Mouse (Mus musculus) embryonic facial prominence, embryonic 10.5 days (tissue): Measurements from ENCODE around the gene Kcnh1. TPM values are rescaled to one million over a fixed set of nuclear protein-coding genes. Genes with fewer than 3 reads are reported as not detected.

Experiments used
- DNase-seq: peaks from one replicate; pipeline ENCODE4 v3.0.0-alpha.2; 2017; ENCODE audit warnings: low spot score
- H3K27ac ChIP-seq: fragments of 300-500 bp; sonication (generic); replicated peaks from 2 replicates; pipeline ENCODE4 v1.5.1; 2016; ENCODE audit warnings: mild to moderate bottlenecking
- H3K27me3 ChIP-seq: fragments of 300-500 bp; sonication (generic); replicated peaks from 2 replicates; pipeline ENCODE4 v1.6.1; 2016; ENCODE audit warnings: low read depth, mild to moderate bottlenecking; ENCODE audit not compliant: poor library complexity, severe bottlenecking
- H3K36me3 ChIP-seq: fragments of 300-500 bp; sonication (generic); replicated peaks from 2 replicates; pipeline ENCODE4 v1.6.1; 2016; ENCODE audit warnings: mild to moderate bottlenecking, moderate library complexity
- H3K4me1 ChIP-seq: fragments of 300-500 bp; sonication (generic); 2 replicates; pipeline ENCODE4 v1.6.1; 2016
- H3K4me3 ChIP-seq: fragments of 300-500 bp; sonication (generic); 2 replicates; pipeline ENCODE4 v1.5.1; 2016; ENCODE audit warnings: mild to moderate bottlenecking, moderate library complexity
- H3K9me3 ChIP-seq: fragments of 300-500 bp; sonication (generic); 2 replicates; pipeline ENCODE4 v1.6.1; 2016; ENCODE audit warnings: mild to moderate bottlenecking
- WGBS: fragments of 180-500 bp; shearing (Covaris S2); methylation state at CpG from one replicate; pipeline ENCODE4 v1.1.7; 2016; 5-methylcytosine and 5-hydroxymethylcytosine counted together
- polyA plus RNA-seq: library from polyadenylated mRNA; unstranded; fragments of >200 nt; fragmentation: Nextera tagmentation; extraction: Ambion mirVana; gene quantifications from 2 replicates; pipeline ENCODE4 v1.2.1, GENCODE M21; 2016

The Kcnh1 gene
- polyA plus RNA-seq, 1 experiment from 2014 or later: 0.57 TPM

GRCm38 (mm10) chr1:192489908-192490825 lies 299.6 kb downstream of the Kcnh1 start:
- 80% methylated on average over 13 of the region's 13 CpGs for WGBS
- no peak for DNase-seq
- peaks cover 11% of the 10 kb centered on the region for H3K4me1 ChIP-seq
- H3K4me3 ChIP-seq: no peak overlapping the region
- no peaks in the 10 kb centered on the region for H3K9me3 ChIP-seq
- no peaks in the 10 kb centered on the region for H3K36me3 ChIP-seq
- no peaks in the 10 kb centered on the region for H3K27me3 ChIP-seq
- no peak overlapping the region for H3K27ac ChIP-seq

- no peaks in the 10 kb centered on the region for H3K4me1 ChIP-seq
- H3K4me3 ChIP-seq: no peak overlapping the region
- H3K27me3 ChIP-seq: no peaks in the 10 kb centered on the region
- H3K27ac ChIP-seq: no peak overlapping the region
- 81% methylated on average over 2 of the region's 2 CpGs for WGBS
- no peaks in the 10 kb centered on the region for H3K9me3 ChIP-seq
- H3K36me3 ChIP-seq: no peaks in the 10 kb centered on the region
- no peak for DNase-seq
Measured at GRCm38 (mm10) chr1:192497505-192497904, 306.9 kb downstream of the Kcnh1 start.

GRCm38 (mm10) chr1:192502016-192502415 lies 311.4 kb downstream of the Kcnh1 start:
- Histone ChIP-seq H3K9me3 (no peaks in the 10 kb centered on the region), H3K27ac (no peak overlapping the region), H3K4me3 (no peak overlapping the region), H3K27me3 (no peaks in the 10 kb centered on the region), H3K36me3 (no peaks in the 10 kb centered on the region), H3K4me1 (0 out of 2 replicates have a peak, but pooled peaks cover under 1% of the 10 kb centered on the region)
- WGBS: 90% methylated on average over 9 of the region's 9 CpGs
- no peak for DNase-seq

- DNase-seq: no peak
- Histone ChIP-seq H3K4me3 (no peak overlapping the region), H3K9me3 (no peaks in the 10 kb centered on the region), H3K4me1 (0 out of 2 replicates have a peak, but pooled peaks cover 3% of the 10 kb centered on the region), H3K36me3 (no peaks in the 10 kb centered on the region), H3K27ac (no peak overlapping the region), H3K27me3 (no peaks in the 10 kb centered on the region)
Measured at GRCm38 (mm10) chr1:192502835-192503234, 312.3 kb downstream of the Kcnh1 start.

GRCm38 (mm10) chr1:192503651-192504050 lies 313.1 kb downstream of the Kcnh1 start:
- DNase-seq: no peak
- H3K27ac ChIP-seq: no peak overlapping the region
- 0 out of 2 replicates have a peak, but pooled peaks cover 3% of the 10 kb centered on the region for H3K4me1 ChIP-seq
- WGBS: 83% methylated on average over 4 of the region's 4 CpGs
- H3K4me3 ChIP-seq: no peak overlapping the region
- H3K27me3 ChIP-seq: no peaks in the 10 kb centered on the region
- no peaks in the 10 kb centered on the region for H3K36me3 ChIP-seq
- no peaks in the 10 kb centered on the region for H3K9me3 ChIP-seq

GRCm38 (mm10) chr1:192512821-192513220 lies 322.2 kb downstream of the Kcnh1 start:
- Histone ChIP-seq H3K27me3 (no peaks in the 10 kb centered on the region), H3K36me3 (no peaks in the 10 kb centered on the region), H3K4me3 (no peak overlapping the region), H3K9me3 (no peaks in the 10 kb centered on the region), H3K4me1 (peaks cover 3% of the 10 kb centered on the region; the same call in 1 of the 2 replicates), H3K27ac (no peak overlapping the region)
- no peak for DNase-seq
- whole genome bisulfite sequencing: 95% methylated on average over 1 of the region's 1 CpGs

- Histone ChIP-seq H3K9me3 (no peaks in the 10 kb centered on the region), H3K36me3 (no peaks in the 10 kb centered on the region), H3K4me1 (peaks cover 10% of the 10 kb centered on the region), H3K27me3 (no peaks in the 10 kb centered on the region), H3K27ac (no peak overlapping the region), H3K4me3 (no peak overlapping the region)
- whole genome bisulfite sequencing: 84% methylated on average over 3 of the region's 3 CpGs
- no peak for DNase-seq
Measured at GRCm38 (mm10) chr1:192515373-192515772, 324.8 kb downstream of the Kcnh1 start.

- Histone ChIP-seq H3K27ac (no peak overlapping the region), H3K36me3 (no peaks in the 10 kb centered on the region), H3K4me3 (no peak overlapping the region), H3K9me3 (no peaks in the 10 kb centered on the region), H3K4me1 (peaks cover 36% of the 10 kb centered on the region), H3K27me3 (no peaks in the 10 kb centered on the region)
- whole genome bisulfite sequencing: 84% methylated on average over 1 of the region's 1 CpGs
- DNase-seq: no peak
Measured at GRCm38 (mm10) chr1:192519713-192520112, 329.1 kb downstream of the Kcnh1 start.

GRCm38 (mm10) chr1:192520836-192521435 lies 330.4 kb downstream of the Kcnh1 start:
- peaks cover 48% of the 10 kb centered on the region for H3K4me1 ChIP-seq
- WGBS: 57% methylated on average over 13 of the region's 13 CpGs

GRCm38 (mm10) chr1:192522376-192523178 lies 332.0 kb downstream of the Kcnh1 start:
- H3K4me3 ChIP-seq: no peak overlapping the region
- H3K27ac ChIP-seq: no peak overlapping the region
- DNase-seq: no peak
- 59% methylated on average over 12 of the region's 12 CpGs for WGBS
- no peaks in the 10 kb centered on the region for H3K36me3 ChIP-seq
- no peaks in the 10 kb centered on the region for H3K9me3 ChIP-seq
- no peaks in the 10 kb centered on the region for H3K27me3 ChIP-seq
- peaks cover 54% of the 10 kb centered on the region for H3K4me1 ChIP-seq

More at GRCm38 (mm10) chr1:192520836-192521435, 330.4 kb downstream of the Kcnh1 start:
- Histone ChIP-seq H3K36me3 (no peaks in the 10 kb centered on the region), H3K27ac (no peak overlapping the region), H3K9me3 (no peaks in the 10 kb centered on the region), H3K27me3 (no peaks in the 10 kb centered on the region), H3K4me3 (no peak overlapping the region)
- no peak for DNase-seq

- H3K4me1 ChIP-seq: peaks cover 50% of the 10 kb centered on the region
Measured at GRCm38 (mm10) chr1:192525711-192526350, 335.3 kb downstream of the Kcnh1 start.

More at GRCm38 (mm10) chr1:192525711-192526350, 335.3 kb downstream of the Kcnh1 start:
- Histone ChIP-seq H3K4me3 (no peak overlapping the region), H3K27ac (no peak overlapping the region), H3K27me3 (no peaks in the 10 kb centered on the region), H3K36me3 (no peaks in the 10 kb centered on the region), H3K9me3 (no peaks in the 10 kb centered on the region)
- DNase-seq: no peak
- 74% methylated on average over 14 of the region's 14 CpGs for WGBS
